Mouse (Mus musculus): ENCODE measurements around the gene Pkp4. TPM values are rescaled to one million over a fixed set of nuclear protein-coding genes. Genes with fewer than 3 reads are reported as not detected.
"Not testable (repeated sequence)": the region's sequence is repeated elsewhere in the genome, so short reads cannot be mapped to it uniquely, and the experiment has no call there.

Pkp4 gene
- polyA plus RNA-seq, 1 experiment from 2014 or later: 28.3 TPM

- WGBS: 79% methylated on average over 1 of the region's 1 CpGs
- not testable (repeated sequence) for H3K36me3 ChIP-seq; H3K9me3 ChIP-seq; H3K27me3 ChIP-seq; ATAC-seq (ENCODE audit: insufficient number of reproducible peaks, insufficient read depth, low FRiP score, low TSS enrichment, low read depth); H3K4me2 ChIP-seq; H3K4me1 ChIP-seq; H3K4me3 ChIP-seq; H3K27ac ChIP-seq; H3K9ac ChIP-seq
Measured at GRCm38 (mm10) chr2:59395160-59395650, 234.6 kb downstream of the Pkp4 start.

DNA sequence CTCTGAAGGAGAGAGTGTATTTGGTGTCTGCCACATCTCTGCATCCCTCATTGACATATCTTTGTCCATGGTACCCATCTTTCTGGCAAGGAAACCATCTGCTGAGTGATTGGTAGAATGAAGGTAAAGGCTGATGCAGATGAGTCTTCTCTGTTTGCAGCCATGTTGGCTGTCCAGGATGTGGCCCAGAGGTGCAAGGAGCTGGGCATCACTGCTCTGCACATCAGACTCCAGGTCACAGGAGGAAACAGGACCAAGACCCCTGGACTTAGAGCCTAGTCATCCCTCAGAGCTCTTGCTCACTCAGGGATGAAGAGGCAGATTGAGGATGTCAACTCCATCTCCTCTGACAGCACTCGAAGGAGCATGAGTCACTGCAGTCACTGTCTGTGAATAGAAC lies 235.9 kb downstream of the Pkp4 start:
- Histone ChIP-seq H3K9me3 (no peaks in the 10 kb centered on the region), H3K4me1 (no peaks in the 10 kb centered on the region), H3K27me3 (no peaks in the 10 kb centered on the region), H3K9ac (no peak overlapping the region), H3K36me3 (no peaks in the 10 kb centered on the region), H3K4me2 (no peak overlapping the region), H3K4me3 (no peak overlapping the region), H3K27ac (no peak overlapping the region)
- 82% methylated on average over 1 of the region's 1 CpGs for WGBS
- no peak for ATAC-seq (ENCODE audit: insufficient number of reproducible peaks, insufficient read depth, low FRiP score, low TSS enrichment, low read depth)

- Histone ChIP-seq H3K4me3 (no peak overlapping the region), H3K27ac (no peak overlapping the region), H3K4me1 (no peaks in the 10 kb centered on the region), H3K4me2 (no peak overlapping the region), H3K9me3 (no peaks in the 10 kb centered on the region), H3K9ac (no peak overlapping the region), H3K36me3 (no peaks in the 10 kb centered on the region), H3K27me3 (no peaks in the 10 kb centered on the region)
- no peak for ATAC-seq (ENCODE audit: insufficient number of reproducible peaks, insufficient read depth, low FRiP score, low TSS enrichment, low read depth)
Measured at GRCm38 (mm10) chr2:59397531-59397930, 236.9 kb downstream of the Pkp4 start.

- Histone ChIP-seq H3K27me3 (no peaks in the 10 kb centered on the region), H3K36me3 (no peaks in the 10 kb centered on the region), H3K9me3 (no peaks in the 10 kb centered on the region), H3K4me1 (no peaks in the 10 kb centered on the region), H3K9ac (no peak overlapping the region), H3K4me2 (no peak overlapping the region), H3K4me3 (no peak overlapping the region), H3K27ac (no peak overlapping the region)
- 41% methylated on average over 2 of the region's 2 CpGs for WGBS
- no peak for ATAC-seq (ENCODE audit: insufficient number of reproducible peaks, insufficient read depth, low FRiP score, low TSS enrichment, low read depth)
Measured at GRCm38 (mm10) chr2:59400901-59401378, 240.3 kb downstream of the Pkp4 start.

GRCm38 (mm10) chr2:59401841-59402461 lies 241.3 kb downstream of the Pkp4 start:
- Histone ChIP-seq H3K36me3 (no peaks in the 10 kb centered on the region), H3K4me1 (peaks cover 2% of the 10 kb centered on the region; the same call in 1 of the 2 replicates), H3K9me3 (no peaks in the 10 kb centered on the region), H3K4me3 (no peak overlapping the region), H3K9ac (no peak overlapping the region), H3K4me2 (no peak overlapping the region), H3K27me3 (no peaks in the 10 kb centered on the region), H3K27ac (peak overlapping the region; percentile 58; the same call in 1 of the 2 replicates)
- ATAC-seq (ENCODE audit: insufficient number of reproducible peaks, insufficient read depth, low FRiP score, low TSS enrichment, low read depth): no peak
- WGBS: 67% methylated on average over 8 of the region's 8 CpGs

DNA sequence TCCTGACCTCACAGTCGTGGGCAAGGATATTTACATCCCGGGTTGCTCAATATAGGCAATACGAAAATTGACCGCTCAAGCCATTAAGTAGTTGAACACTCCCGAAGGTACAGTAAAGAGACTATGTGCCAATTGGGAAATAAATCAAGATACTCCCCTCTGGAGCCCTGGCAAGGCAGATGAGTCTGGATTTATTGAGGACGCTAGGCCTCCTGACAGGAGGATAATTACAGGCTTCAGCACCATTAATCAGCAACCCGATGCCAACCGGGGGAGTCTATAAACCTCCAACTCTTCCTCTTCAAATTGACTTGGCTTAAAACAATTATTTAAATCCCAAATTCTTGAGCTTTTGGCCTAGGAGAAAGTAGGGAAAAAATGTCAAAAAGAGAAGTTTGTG lies 243.4 kb downstream of the Pkp4 start:
- Histone ChIP-seq H3K27ac (no peak overlapping the region), H3K9ac (no peak overlapping the region), H3K4me3 (no peak overlapping the region), H3K36me3 (no peaks in the 10 kb centered on the region), H3K27me3 (no peaks in the 10 kb centered on the region), H3K4me1 (peaks cover 15% of the 10 kb centered on the region; the same call in 1 of the 2 replicates), H3K9me3 (no peaks in the 10 kb centered on the region), H3K4me2 (no peak overlapping the region)
- 75% methylated on average over 8 of the region's 8 CpGs for WGBS
- ATAC-seq (ENCODE audit: insufficient number of reproducible peaks, insufficient read depth, low FRiP score, low TSS enrichment, low read depth): no peak

Other genes with a start within 250 kb of the Pkp4 start
- gene Ccdc148, start 167 bp upstream of the Pkp4 start, polyA plus RNA-seq (2015; fragmentation: Nextera tagmentation; extraction: Ambion mirVana): 1.2 and 1.3 TPM in 2 replicates

Measured in embryonic facial prominence, embryonic 13.5 days (tissue).